Mouse (Mus musculus) retina, adult 2 months (tissue): ENCODE data around the gene Slc36a3.

Source experiments
- DNase-seq: peaks from one replicate; pipeline ENCODE4 v3.0.0-alpha.2; 2012; ENCODE audit warnings: low read depth, low spot score

Gene Slc36a3

DNA sequence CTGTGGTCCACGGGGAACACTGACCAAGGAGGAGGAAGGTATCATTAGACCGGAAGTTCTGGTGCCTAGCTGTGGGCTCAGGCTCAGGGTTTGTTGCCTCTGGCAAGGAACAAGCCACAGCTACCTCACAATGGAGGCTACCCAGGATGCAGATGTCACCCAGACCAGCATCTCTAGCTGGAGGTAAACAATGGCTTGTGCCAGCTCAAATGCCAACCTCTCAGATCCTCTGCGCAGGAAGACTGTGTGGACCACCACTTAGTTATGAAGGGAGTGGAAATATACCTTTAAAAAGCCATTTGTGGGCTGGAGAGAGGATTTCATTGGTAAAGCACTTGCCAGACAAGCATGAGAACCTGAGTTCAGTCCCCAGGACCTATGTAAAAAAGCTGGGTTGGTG is at the start of gene Slc36a3:
Gene Slc36a3, minus strand, starts transcription at position 101 of the 400 bp plus-strand sequence.
- no peak for DNase-seq

DNA sequence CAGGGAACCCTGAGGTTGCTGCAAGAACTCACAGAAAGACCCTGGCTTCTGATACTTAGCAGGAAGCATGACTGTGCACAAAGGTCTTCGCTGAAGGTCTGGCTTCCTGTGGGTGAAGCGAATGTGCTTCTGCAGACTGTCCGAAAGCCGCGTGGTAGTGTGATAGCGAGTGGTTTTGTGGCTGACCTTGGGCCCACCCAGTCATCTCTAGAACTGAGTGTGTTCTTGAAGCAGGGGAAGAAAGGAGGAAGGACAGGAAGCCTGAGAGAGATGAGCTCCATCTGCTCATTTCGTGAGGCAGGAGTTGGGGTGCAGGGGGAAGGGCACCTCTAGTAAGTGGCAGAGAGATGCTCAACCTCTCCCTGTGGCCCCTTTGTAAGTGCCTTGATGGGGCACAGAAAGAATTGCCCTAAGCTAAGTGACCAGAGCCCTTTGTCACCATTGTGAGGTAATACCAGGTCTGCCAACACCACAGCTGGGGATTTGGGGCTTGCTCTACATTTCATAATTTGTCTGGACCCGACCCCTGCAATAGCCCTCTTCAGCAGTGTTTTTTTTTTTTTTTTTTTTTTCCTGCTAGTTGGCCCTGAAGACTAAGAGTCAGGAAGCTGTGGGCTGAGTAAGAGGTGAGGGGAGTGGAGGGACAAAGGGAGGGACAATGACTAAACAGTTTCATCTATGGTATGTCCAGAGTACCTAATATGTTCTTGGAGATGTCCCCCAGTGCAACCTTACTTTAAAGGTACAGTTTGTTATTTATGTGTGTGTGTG is 46.4 kb upstream of the Slc36a3 start:
- no peak for DNase-seq

DNA sequence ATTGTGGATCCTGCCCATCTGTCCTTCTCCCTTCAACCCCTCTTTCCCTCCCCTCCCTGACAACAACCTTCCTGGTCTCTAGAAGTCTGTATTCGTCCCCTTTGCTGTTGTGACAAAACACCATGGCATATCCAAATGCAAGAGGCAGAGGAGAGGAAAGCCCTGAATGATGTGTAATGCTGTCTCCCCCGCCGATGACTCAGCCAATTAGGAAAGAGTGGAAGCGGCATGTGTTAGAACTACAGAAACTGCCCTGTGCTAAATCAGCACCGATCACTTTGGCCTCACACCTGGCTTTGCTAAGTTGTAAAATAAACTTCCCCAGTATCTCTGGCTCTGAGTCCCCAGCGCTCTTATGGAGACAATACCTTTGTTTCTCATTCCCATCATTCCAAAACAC is 45.6 kb upstream of the Slc36a3 start:
- no peak for DNase-seq

DNA sequence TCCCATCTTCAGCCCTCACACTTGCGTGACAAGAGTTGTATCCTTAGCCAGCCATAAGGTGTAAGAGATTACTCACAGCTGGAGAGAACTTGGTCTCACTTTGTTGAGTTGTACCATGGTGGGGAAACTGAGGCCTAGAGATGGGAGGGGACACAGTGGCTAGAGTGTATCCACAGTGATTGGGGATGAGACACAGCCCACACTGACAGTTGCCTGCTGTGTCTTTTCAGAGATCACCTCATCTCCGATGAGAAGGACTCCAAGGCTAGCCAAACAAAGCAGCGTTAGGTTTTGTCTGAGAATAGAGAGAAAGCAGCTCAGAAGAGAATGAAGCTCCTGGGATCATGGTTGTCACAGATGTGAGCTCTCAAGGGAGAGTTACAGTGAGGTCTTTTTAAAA is 38.7 kb upstream of the Slc36a3 start:
- DNase-seq, result no peak

DNA sequence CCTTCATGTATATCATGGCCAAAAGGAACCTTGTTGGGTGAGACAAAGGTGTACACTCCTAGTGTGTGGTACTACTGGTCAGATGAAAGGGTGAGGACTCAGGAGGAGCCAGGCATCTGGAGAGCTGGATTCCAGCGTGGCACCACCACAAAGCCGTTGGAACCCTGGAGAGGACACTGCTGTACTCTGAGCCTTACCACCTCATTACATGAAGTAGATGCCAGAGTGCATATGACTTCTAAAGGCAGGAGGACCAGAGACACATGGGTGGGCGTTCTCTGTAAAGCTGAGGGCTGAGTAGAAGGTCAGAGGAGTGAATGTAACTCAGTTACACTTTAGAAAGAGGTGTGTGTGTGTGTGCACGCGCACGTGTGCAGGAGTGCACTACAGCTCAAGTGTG is 36.3 kb upstream of the Slc36a3 start:
- DNase-seq, result no peak

DNA sequence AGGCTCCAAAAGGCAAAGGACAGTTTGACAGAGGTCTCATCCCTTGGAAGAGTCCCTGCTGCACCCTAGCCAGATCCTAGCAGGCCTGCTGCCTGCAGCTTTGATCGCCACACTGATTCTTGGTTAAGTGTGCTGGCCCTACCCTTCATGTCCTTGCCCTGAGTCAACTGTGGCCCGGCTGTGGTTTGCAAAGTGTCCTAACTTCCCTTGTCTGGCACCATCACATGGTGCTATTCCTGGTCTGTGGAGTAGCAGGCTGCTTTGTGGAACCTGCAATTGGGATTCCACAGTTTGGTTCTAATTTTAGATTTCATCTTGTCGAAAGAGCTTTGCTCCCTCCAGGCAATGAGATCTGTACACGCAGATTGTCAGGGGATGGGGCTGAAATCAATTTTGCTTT is 35.8 kb upstream of the Slc36a3 start:
- no peak for DNase-seq

DNA sequence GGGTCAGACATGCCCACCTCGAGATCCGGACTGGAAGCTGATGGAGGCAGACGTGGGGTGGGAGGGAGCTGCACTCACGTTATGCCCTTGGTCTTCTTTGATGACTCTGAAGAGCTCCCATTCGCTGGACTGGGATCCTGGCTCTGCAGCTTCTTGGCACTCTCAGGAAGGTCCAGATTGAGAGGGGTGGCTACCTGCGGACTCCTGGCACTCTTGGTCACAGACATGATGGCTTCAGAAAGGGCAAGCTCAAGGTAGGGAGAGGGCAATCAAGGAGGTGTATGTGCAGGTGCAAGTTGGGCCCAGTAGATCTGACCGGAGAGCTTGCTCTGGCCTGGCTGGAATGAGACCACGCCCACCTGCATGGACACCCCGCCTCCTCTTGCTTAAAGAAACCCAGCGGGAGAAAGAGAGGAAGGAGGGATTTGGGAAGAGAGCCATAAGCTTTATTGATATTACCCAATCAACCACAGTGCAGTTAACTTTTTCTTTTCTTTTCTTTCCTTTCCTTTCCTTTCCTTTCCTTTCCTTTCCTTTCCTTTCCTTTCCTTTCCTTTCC is 33.3 kb upstream of the Slc36a3 start, which contains the start of gene Slc36a2:
Gene Slc36a2, minus strand, starts transcription at position 345 of the 559 bp plus-strand sequence.
- DNase-seq, result no peak

DNA sequence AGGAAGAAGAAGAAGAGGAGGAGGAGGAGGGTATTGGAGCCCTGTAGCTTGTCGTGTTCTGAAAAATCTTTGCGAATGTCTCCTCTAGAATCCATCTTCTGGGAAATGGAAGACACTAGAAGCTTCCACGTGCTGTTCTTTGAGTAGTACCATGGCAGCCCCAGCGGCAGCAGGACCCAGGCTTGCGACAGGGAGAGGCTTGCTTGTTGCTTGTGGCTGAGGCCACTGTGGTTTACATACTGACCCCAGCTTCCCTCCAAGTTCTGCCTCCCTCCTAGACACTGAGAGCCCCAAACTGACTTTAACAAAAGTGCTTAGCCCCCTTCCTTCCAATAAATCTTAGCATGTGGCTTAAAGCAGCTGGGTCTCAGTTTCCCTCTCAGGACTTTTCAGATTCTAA is 32.7 kb upstream of the Slc36a3 start:
- DNase-seq, result no peak

DNA sequence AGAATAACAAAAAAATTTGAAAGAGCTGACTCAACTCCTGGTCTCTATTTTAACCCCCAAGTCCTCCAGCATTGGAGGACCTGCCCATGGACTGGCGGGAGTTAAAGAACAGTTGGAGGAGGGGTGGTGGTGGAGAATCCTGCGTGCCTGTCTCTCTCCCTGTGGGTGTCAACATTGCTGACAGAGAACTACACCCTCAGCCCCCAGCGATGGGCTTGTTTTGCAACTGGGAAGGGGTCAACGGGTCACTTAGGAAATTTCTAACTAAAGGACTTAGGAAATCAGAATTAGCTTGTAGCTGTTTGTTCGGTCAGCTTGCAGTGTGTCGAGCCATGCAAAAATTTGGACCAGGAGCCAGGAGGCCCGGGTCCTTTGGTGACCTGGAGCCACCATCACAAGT is 31.6 kb upstream of the Slc36a3 start:
- no peak for DNase-seq

DNA sequence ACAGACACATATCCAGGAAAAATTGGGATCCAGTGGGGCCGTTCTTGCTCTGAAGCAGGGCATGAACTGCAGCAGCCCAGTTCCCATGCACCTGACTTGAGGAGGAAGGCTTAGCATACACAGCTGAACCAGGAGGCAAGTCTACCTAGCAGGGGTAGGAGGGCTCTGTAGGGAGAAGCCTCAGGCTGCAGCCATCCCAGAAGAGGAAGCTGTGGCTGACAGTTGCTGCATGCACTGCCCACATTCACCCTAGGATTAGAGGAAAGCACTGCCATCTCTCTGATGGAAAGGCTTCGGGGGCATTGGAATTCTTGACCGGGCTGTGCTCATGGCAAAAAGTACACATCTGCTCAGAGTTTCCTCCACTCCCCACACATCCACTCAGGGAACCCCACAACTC is 28.3 kb upstream of the Slc36a3 start:
- DNase-seq, result no peak

DNA sequence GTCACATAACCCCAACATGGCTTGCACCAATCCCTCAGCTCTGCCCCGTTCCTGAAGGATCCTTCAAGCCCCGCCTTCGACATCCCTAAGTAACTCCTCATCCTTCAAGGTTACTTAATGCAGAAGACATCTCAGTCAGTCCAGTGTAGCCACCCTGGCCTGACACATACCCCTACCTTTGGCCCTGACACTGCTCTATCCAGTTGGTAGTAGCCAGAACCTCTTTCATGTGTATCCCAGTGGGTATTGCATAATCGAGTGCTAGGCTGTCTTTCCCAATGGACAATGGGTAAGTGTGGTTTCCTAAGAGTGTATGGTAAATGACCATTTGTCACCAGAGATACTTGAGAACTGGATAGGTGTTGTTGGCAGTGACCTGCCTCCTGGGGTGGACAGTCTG is 27.3 kb upstream of the Slc36a3 start:
- no peak for DNase-seq

DNA sequence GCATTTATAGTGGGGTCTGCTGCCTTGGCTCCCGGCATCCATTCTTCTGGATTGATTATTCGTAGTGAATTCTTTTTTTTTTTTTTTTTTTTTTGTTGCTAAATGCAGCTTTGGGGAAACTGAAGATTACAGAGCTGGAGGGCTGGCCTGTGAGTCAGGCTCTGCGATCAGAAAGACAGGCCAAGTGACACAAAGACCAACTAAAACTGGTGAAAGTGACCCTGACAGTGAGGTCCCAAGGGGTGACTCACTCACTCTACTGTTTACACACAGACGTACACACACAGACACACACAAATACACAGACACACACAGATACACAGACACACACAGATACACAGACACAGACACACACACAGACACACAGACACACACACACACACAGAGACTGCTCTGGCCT is 19.0 kb upstream of the Slc36a3 start:
- DNase-seq, result no peak

DNA sequence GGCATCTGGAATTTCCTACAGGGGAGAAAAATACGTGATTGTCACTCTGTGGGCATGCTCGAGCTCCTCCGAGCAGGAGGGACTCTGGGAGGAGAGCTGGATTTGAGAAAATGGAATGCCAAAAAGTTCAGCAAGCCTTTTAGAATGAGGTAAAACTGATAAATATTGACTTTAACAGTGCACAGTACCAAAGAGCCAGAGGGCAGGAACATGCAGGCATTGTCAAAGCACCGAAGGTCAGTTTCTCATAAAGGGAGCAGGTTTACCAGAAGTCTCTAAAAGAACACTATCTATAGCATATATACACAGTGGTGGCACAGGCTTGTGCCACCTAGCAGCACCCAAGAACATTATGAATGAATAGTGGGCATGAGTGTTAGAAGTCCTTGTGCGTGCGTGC is 17.4 kb upstream of the Slc36a3 start:
- no peak for DNase-seq

DNA sequence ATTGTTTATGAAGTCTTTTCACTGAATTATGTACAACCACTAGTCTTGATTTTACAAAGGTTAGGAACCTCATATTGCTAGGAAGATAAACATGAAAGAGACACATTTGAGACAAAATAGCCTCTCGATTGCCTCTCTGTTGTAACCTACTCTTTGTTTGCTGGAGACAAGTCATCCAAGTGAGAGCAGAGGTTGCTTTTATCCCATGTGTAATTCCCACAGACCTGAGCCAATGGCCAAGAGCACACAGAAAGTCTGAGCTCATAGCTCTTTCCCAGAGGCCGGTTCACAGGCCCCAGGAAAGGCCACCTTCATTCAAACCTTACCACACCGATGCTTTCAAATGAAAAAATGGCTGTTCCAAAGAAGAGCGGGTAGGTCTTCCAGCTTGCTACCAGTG is 17.0 kb upstream of the Slc36a3 start:
- DNase-seq, result no peak

DNA sequence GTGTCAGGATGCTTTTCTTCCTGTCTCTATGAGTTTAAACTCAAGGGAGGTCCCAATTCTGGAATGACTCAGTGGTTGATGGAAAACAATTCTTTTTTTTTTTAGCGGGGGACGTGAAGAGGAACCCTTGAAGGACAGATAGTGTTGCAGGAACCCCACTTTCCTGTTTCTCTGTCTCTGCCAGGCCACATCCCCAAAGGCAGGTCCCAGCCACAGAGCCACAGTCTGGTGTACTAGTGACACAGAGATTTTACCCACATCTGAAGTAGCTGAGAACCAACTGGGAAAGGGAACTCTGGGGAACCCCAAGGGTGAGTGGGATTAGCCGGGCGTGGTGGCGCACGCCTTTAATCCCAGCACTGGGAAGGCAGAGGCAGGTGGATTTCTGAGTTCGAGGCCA is 14.2 kb upstream of the Slc36a3 start:
- DNase-seq, result no peak

DNA sequence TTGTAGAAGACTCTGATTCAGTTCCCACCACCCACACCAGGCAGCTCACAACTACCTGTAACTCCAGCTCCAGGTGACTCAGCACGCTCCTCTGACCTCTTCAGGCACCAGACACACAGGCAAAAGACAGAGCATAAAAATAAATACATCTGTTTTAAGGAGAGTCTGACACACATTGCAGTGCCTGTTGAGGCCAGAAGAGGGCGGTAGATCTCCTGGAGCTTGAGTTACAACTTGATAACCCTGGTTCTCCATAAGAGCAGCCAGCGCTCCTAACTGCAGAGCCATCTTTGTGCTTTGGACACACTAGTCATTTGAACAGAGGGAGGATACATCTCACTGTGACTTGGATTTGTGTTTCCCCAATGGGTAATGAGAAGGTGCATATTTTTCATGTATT is 13.2 kb upstream of the Slc36a3 start:
- DNase-seq, result no peak

DNA sequence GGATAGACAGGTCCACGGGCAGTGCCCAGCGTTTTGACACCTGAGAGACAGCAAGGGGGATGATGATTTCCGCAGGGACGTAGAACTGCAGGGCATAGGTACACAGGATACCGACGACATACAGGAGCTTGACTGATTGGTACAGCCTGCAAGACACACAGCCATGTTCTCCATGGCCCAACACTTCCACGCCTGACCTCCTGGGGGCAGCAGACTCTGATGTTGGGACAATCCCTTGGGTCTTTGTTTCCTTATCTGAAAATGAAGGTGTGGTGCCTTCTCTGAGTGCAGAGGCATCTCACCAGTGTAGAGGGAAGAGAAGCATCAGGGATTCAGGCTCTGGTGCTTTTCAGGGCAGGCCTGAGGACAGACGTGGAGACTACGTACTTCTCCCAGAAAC is 11.2 kb upstream of the Slc36a3 start:
- DNase-seq, result no peak

DNA sequence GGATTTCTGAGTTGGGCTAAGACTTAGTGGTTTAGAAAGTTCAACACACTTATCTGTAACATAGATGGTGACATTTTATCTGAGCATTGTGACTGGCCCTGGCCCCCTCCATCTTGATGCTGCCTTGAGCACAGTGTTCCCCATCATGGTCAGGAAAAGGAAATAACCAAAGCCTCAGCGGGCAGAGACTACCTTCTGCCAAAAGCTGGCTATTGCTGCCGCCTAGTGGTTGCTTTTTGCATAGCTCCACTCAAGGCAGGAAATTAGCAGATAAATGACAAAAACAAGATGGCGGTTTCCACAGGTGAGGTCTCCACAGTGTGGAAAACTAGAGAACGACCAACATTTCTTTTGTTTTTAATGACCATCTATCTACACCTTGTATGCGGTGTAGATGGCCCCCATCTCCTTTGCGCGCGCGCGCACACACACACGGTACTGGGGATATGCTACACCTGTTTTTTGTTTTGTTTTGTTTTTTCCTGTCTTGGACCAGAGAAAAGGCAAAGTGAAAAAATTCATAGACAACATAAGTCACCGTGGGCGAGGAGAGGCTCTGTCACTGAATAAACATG is 7.4 kb upstream of the Slc36a3 start:
- peak; percentile 43 for DNase-seq

DNA sequence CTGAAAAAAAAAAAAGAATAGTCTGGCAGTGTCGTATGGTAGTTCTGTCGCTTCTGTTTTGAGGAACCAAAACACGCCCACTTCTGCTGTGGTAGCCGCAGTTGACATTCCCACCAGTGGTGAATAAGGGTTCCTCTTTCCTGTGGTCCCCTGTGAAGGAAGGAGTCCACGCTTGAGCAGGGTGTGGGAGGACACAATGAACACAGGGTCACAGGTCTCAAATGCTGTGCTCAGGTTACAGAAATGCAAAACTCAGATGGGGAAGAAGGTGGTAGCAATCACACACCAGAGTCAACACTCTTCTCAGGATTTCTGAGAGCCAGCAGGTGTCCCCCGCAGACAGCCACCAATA is 3.5 kb upstream of the Slc36a3 start:
- no peak for DNase-seq

DNA sequence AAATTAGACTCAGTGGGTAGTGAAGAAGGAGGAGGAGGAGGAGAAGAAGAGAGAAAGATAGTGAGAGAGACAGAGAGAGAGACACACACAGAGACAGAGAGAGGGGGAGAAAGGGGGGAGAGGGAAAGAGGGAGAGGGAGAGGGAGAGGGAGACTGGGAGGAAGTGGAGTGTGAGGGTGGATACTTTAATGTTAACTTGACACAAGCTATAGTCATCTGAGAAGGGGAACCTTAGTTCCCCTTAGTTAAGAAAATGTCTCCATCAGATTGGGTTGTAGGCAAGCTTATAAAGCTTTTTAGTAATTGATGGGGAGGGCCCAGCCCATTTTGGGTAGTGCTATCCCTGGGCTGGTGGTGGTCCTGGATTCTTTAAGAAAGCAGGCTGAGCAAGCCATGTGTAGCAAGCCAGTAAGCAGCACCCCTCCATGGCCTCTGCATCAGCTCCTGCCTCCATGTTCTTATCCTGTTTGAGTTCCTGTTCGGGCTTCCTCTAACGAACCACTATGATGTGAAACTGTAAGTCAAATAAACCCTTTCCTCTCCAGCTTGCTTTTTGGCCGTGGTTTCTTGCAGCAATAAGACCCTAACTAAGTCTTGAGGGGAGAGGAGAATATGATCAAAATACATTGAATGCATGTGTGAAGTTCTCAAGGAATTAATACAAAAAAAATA is 3.0 kb upstream of the Slc36a3 start:
- DNase-seq, result no peak

DNA sequence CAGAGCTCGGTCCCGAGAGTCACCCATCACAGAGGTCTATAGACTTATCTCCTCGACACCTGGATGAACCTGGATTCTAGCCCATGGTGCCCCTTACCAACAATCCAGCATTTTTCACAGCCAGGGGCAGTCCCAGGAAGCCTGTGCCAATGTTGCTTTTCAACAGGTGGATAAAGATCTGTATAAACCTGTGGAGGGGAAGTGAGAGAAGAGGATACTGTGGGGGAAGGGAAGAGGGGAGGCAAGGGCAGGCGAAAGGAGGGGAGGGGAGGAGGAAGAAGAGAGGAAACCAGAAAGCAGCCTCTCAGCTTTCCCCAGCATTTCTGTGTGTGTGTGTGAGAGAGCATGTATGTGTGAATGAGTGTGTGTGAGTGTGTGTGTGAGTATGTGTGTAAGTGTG is 3.0 kb downstream of the Slc36a3 start:
- no peak for DNase-seq

DNA sequence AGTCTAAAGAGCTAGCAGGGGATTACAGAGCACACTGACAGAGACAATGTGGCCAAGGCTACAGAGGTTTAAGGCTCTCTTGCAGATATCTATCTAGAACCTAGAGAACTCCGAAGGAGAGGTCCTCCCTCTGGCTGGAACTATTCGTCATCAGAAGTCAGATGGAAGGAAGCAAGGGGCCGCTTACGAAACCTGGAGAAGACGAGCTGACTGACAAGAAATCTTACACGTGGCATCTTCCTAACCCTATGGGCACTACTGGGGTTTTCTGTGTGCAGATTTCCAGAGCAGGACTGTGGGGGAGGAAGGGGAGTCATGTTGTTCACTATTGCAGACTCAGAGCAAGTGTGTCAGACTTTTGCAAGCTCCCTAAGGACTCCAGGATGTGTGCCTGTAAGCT is 4.1 kb downstream of the Slc36a3 start:
- DNase-seq, result no peak

DNA sequence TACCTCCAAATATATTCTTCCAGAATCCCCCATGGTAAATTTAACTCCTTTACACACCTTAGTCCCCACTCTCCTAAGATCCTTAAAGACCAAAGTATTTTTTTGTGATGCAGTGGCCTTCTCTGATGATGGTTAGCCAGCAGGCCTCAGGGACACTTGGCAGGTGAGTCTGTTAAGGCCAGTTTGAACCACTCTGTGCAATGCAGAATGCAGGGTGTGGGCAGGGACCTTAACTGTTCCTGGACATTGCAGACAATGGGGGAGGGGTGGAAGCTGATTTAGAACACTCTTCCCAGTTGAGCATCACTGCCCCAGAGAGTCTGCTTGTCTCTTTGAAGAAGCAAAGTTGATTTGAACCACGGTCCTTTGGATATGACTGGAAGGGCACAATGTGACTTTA is 4.7 kb downstream of the Slc36a3 start:
- DNase-seq, result no peak
